Mouse (Mus musculus) layer of hippocampus, adult 6 months (tissue): ENCODE data around the gene Pitpnm2. TPM values are rescaled to one million over a fixed set of nuclear protein-coding genes. Genes with fewer than 3 reads are reported as not detected.

Source experiments
- long read RNA-seq, 2 experiments: library from polyadenylated mRNA; unstranded; transcript quantifications; one replicate each; pipeline ENCODE4 v2.0.0; 2019 to 2020
- polyA plus RNA-seq: library from polyadenylated mRNA; unstranded; fragments of <200 nt; fragmentation: Nextera tagmentation; gene quantifications from 2 replicates; pipeline ENCODE4 v1.2.3, GENCODE M21; 2021

Gene Pitpnm2
- 36.2 and 36.6 TPM in 2 replicates for polyA plus RNA-seq
- long read RNA-seq, experiment 1, partial matches to known transcripts: 21 of 35 reads
- long read RNA-seq, experiment 1, other reads (novel, unspliced or antisense): 13 of 35 reads
- long read RNA-seq, experiment 2, partial matches to known transcripts: 22 of 64 reads
- long read RNA-seq, experiment 2, other reads (novel, unspliced or antisense): 37 of 64 reads

DNA sequence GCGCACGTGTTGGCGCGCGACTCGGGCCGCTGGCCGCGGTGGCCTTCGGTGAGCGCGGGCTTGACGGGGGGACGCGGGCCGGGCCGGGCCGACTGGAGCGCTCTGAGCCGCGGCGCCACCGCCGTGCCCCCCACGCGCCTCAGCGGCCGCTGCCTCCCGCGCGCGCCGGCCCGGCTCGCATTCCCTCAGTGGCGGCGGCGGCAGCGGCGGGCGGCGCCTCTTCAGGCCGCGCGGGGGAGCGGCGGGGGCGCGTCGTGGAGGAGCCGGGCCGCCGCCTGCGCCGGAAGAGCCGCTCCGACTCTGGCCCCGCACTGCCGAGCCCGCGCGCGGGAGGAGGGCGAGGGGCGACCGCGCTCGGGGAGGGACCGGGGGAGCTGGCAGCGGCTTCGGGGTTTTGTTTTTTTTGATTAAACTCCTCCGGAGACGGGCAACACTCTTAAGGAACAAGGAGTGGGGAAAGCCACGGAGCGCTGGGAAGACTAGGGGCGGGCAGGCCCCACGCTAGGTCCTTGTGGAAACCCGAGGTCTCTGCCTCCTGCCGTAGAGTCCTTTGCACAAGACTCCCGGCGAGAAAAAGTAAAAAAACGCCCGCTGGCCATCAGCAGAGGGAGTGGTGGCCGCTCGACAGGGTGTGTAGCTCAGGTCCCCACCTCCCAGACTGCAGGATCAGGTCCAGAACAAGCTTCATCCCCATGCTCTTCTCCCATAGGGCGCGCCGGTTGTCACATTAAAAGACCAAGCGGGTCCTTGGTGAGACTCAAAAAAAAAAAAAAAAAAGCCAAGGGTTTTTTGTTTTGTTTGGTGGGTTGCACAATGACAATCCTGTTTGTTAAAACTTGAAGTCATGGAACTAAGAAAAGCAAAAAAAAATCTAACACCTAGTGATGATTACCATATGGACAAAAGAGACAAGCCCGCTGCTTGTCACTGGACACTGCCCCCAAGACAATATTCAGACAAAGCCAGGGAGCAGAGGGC lies at the start of gene Pitpnm2:
Gene Pitpnm2, minus strand, starts transcription at position 147 of the 978 bp plus-strand sequence.

DNA sequence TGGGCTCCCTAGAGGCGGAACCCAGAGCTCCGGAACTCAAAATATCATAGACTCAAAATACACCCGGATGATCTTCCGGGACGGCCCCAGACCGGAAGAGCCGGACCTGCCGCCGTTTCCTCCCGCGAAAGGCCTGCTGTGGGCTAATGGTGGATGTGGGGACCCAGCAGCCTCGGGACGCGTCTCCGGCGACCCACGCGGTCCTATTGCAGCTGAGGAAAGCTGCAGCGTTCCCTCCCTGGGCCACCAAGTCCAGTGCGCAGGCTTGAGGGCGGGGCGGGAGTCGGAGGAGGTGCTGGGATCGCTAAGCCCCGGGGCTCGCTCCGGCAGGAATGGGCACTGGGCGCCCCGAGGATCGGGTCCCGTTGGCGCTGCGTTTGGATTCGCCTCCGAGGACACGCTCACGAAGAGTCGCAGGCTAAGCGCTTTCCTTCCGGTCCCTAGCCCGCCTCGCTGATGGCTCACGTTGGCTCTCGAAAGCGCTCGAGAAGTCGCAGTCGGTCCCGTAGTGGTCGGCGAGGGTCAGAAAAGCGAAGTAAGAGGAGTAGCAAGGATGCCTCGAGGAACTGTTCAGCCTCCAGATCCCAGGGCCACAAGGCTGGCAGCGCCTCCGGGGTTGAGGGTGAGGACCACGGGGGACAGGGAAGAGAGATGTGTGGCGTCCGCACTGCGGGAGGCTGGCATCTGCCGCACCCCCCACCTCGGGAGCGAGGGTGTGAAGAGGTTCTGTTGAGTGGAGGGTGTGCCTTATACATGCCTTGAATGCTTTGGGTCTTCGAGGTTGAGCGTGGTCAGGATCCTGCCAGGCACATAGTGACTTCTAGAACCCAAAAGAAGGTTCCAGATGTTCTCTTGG lies 133.3 kb downstream of the Pitpnm2 start, which contains the start of gene Arl6ip4:
Gene Arl6ip4, plus strand, starts transcription at position 100 of the 856 bp plus-strand sequence.

DNA sequence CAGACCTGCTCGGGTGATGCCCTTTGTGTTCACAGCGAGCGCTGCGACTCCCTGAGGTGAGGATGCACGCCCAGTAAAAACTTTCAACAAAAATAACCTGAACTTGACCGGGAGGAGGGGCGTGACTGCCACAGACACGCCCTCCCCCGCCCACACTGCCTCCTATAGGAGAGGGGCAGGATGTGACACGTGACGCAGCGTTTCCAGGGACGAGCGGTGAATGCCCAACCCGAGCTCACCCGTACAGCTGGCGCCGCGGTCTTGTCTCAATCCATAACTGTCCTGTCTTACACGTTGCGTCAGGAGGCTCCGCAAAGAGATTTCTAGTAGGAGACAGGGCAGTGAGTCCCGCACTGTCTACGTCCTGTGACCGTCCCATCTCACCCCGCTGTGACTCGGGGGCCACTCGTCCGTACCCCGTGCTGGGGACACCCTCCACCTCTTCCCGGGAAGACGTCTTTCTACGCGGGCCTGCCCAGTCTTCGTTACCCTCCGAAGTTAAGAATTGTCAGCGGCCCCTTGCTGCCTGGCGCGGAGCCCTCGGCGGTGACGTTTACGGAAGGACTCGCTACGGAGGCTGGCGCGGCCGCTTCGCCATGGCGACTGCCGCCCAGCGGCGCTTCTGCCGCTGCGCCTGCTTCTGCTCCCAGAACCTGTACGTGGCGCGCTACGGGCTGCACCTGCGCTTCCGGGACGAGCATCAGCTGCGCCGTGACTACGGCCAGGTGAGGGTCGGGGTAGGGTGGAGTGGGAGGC lies 137.6 kb downstream of the Pitpnm2 start, which contains the start of gene Ogfod2:
Gene Ogfod2, plus strand, starts transcription at position 556 of the 756 bp plus-strand sequence.

DNA sequence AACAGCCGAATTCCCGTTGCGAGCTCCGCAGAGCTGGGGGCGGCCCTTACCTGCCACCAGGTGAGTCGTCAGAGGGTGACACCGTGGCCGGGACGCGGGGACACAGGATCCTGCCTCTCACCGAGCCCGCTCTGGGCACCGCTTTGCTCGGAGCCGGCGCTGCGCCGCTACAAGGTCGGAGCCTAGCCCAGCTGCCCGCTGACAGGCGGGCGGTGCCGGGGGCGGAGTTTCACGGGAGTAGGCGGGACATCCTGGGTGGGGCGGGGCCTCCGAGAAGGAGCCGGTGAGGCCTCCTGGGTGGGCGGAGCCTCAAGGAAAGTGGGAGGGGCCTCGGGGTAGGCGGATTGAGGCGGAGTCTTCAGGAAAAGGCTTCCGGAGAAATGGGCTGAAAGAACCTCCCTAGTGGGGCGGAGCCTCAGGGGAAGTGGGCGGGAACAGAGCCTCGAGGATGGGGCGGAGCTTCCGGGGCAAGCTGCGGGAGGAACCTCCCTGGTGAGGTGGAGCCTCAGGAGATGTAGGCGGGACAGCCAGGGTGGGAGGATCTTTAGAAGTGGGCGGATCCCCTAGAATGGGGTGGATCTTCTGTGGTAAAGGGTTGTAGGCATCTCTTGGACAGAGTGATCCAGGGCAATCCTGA lies 153.8 kb downstream of the Pitpnm2 start, which contains the start of gene Abcb9:
Gene Abcb9, minus strand, starts transcription at position 203 of the 637 bp plus-strand sequence.

Other genes with a start within 250 kb of the Pitpnm2 start
- 13.2 and 14.9 TPM in 2 replicates for gene Vps37b, start 217.5 kb downstream of the Pitpnm2 start, polyA plus RNA-seq
- gene Abcb9, start 154.0 kb downstream of the Pitpnm2 start, polyA plus RNA-seq: 21.3 and 22.5 TPM in 2 replicates
- 49.9 and 51.2 TPM in 2 replicates for gene Ogfod2, start 137.5 kb downstream of the Pitpnm2 start, polyA plus RNA-seq
- gene Arl6ip4, start 133.7 kb downstream of the Pitpnm2 start, polyA plus RNA-seq: 108 and 119 TPM in 2 replicates
- 7.5 and 10.0 TPM in 2 replicates for gene Mphosph9, start 78.2 kb upstream of the Pitpnm2 start, polyA plus RNA-seq
- gene 2810006K23Rik, start 78.3 kb upstream of the Pitpnm2 start, polyA plus RNA-seq: 10.2 and 12.2 TPM in 2 replicates
- gene Cdk2ap1, start 113.3 kb upstream of the Pitpnm2 start, polyA plus RNA-seq: 13.5 and 14.6 TPM in 2 replicates
- 52.9 and 53.6 TPM in 2 replicates for gene Sbno1, start 176.2 kb upstream of the Pitpnm2 start, polyA plus RNA-seq
- 4.9 and 5.2 TPM in 2 replicates for gene Kmt5a, start 190.2 kb upstream of the Pitpnm2 start, polyA plus RNA-seq
- 31.8 and 35.4 TPM in 2 replicates for gene Rilpl2, start 228.6 kb upstream of the Pitpnm2 start, polyA plus RNA-seq
- 5.9 and 7.7 TPM in 2 replicates for gene Snrnp35, start 233.4 kb upstream of the Pitpnm2 start, polyA plus RNA-seq